Mouse (Mus musculus): ENCODE data around the gene Plg.

Plg gene

DNA sequence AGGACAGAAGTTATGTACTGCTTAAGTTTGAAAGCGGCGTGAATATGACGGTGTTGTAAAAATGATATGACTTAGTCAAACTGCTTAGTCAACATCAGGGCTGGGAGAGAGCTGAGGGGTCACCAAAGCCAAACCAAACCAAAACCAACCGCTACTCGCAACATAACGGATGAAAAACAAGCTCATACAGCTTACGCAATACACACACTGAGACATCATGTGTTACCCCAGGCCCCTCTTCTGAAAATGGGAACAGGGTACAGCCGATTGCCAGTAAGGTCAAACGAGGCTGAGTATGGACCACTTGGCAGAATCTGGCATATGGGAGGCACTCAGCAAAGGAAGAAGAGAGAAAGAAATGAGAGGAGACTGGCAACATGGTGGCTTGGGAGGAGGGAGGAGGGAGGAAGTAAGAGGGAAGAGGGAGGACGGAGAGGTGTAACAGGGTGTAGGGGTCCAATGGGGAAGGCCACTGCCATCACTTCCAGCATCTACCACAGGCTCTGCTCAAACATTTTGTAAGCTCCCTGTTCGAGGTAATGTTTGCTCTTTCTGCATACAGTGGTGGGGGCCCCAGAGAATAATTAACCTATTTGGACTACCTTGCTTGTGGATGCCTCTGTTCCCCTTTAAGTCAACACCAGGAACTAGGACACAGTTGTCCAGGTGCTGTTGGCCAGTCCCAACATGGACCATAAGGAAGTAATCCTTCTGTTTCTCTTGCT lies at the start of gene Plg:
TSS of gene Plg (plus strand) at position 628 of the 725 bp plus-strand sequence.
- peak; percentile 39 for DNase-seq (ENCODE audit: low read depth)

DNA sequence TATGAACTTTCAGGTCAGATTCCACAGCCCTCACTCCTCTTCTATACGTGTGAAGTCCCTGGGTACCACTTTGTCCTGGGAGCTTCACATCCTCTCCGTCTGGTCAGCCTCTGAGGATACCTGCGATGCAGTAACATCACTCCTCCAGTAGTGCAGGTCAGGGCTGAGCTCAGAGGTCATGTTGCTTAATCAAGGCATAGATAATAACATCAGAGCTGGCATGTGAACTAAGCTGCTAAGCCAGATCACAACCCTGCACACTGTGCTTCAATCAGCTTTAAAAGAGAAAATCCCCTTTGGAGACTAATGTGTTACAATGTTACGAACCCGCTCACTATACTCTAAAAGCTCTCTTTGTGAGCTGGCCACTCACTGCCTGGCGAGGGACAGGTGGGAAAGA lies 43.3 kb upstream of the Plg start:
- no peak for DNase-seq (ENCODE audit: low read depth)

DNA sequence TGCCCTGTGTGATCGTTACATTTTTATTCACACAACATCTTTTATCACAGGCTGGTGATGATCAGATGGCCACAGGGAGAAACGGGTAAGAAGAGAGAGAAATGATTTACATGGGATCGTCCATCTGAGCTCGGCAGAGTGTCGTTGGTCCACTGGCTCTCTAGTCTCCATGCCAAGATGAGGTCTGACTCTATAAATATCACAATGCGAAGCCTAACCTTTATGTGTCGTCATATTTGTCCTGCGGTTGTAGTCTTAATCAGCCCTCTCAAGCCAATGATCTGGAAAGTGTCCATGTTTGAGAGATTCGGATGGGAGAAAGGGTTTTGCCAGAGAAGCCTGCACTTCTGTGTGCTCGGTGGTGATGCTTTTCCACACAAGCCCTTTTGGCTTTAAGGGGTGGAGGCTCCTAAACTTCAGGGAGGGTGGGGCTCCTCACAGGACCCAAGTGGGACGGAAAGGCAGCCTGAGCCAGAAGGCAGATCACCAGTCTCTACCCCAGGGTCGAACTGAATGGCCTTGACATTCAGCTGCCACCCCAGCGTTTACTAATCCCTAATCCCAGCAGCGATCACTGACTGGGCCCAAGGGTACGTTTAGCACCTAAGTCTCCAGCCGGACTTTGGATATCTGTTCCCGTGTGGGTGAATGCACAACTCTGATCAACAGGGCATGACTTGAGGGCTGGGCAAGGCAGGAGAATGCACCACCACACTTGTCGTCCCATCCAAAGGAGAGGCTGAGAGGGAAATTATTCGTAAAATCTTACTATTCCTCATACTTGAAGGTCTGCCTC lies 42.1 kb upstream of the Plg start:
- no peak for DNase-seq (ENCODE audit: low read depth)

DNA sequence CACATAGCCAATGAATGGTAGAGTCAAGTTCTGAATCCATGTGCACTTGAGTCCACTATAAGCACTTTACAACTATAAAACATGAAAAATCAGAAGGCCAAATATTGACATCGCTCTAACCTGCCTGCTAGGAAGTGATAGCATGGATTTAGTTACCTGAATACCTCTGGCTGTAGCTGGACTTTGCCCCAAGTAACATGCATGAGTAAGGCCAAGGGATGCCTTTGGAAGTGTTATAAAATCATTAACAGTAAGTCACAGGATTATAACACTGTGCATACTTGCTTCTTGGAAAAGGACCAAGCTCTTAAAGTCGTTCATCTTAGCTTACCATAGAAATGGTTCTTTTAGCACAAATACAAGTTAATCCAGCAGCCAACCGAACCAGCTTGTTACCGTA lies 41.3 kb upstream of the Plg start:
- no peak for DNase-seq (ENCODE audit: low read depth)

DNA sequence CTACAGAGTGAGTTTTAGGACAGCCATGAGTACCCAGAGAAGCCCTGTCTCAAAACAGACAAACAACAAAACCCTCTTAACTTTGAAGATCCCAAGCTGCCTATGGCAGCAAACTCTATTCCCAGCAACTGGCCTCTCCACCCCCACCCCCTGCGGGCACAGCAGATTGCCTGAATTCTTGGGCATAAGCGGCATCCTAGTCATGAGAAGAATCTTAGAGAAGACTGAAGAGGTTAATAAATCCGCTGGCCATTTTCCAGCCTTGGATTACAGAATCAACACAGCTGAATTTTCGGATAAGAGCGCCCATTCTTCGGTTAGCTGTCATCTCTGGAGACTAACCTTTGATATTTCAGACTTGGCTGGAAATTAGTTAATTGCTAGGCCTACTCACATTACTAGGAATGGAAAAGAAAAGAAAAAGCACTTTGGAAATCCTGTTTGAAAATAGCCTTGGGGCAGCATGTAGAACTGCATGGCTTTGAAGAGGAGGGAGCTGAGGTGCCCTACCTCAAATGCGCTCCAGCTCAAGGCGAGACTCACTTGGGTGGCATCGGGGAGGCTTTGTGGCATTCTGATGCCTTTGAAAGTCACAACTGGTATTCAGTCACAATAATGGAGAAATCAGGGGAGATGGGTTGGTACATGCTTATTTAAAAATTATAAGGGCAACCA lies 34.6 kb upstream of the Plg start:
- no peak for DNase-seq (ENCODE audit: low read depth)

DNA sequence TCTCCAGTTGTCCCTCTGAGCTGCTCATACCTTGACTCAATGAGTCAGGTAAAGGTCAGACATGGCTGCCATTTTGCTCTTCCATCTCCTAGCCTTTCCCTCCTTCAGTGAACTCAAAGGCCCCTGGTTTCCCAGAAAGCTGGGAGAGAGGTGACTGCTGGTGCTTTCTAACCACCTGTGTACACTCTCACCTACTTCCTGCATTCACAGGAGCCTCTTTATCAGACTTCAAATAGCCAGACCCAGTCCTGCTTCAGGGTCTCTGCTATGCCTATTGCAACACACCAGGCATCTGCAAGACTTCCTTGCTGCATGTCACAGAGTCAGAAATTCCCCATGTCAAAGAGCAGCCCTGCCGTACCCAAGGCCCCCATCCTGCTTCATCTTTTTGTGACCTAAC lies 30.9 kb upstream of the Plg start:
- no peak for DNase-seq (ENCODE audit: low read depth)

DNA sequence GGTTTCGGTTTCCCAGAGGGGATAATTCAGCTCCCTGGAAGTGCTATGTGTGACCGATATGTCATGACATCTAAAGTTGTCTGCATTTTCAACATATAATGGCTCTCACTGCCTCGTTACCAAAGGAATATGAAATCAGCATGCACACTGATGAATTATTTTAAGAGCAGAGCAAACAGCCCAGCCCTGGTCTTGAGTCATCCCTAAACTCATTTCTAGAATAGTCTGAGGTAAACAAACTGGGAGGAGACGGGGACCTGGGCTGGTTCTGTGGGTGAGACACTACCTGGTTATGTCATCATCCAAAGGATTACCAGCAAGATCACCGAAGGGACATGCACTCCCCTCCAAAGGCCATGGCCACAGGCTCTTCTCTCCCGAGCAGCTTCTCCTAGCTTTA lies 26.8 kb upstream of the Plg start:
- DNase-seq (ENCODE audit: low read depth), result no peak

DNA sequence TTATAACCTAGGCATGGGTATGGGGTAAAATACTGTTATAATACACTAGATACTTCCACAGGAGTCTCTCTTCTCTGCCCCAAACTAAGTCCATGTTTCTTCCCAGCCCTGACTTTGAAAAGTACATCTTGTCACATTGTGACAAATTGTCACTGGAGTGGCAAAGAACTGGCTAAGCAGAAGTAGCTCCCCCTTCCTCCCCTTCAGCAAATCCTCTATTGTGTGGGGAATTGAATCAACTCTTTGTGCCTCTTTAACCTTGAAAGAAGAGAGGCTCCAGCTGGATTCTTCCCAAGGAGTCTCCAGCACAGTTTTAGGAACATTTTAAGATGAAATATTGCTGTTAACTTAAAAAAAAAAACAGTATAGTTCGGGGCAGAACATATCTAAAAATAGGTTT lies 25.6 kb upstream of the Plg start:
- no peak for DNase-seq (ENCODE audit: low read depth)

DNA sequence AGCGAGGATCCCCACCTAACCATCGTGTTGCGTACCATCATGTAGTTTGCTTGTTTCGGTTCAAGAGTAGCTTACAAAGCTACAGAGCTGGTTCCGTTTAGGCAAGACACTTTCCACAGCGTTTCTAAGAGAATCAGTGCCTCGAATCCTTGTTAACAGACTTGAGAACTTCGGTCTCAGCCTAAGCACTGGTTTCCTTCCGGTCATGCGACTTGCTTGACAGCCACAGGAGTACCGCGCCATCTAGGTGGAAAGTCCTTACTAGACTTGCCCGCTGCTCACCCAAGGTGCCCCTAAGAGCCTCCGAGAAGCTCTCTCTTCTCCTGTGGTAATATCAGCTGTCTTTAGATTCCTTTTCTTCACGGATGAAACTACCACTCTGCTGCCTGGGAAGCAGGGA lies 18.5 kb upstream of the Plg start:
- DNase-seq (ENCODE audit: low read depth), result no peak

DNA sequence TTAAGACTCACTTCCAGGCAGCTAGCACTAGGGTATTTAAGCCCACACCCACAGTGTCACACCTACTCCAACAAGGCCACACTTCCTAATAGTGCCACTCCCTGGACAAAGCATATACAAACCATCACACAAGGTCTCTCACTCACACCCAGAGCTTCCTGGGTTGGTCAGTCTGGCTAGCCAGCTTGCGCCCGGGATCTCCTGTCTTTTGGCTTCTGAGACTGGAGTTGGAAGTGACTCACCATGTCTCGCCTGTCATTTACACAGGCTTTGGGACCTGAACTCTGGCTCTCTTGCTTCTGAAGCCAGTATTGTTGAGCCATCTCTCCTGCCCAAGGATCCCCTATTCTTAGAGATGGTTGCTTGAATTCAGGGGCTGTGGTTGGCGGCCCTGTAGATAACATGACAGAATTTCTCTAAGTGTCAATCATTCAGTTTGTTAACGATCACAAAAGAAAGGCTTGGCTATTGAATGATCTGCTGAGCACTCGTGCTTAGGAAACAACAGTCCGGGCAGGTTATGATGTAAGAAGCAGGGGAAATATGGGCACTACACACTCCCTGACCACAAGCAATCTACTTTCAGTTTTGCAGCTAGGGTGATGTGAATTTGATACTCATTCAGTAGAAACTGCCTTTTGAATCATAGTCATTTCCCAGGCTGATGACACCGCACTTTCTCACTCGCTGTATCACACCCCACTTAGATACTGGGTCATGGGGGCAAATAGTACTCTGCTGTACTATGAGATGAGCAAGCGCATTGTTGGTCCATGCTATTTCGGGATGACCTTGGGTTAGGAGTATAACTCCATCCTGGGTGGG lies 14.6 kb upstream of the Plg start:
- peak; percentile 90 for DNase-seq (ENCODE audit: low read depth)

DNA sequence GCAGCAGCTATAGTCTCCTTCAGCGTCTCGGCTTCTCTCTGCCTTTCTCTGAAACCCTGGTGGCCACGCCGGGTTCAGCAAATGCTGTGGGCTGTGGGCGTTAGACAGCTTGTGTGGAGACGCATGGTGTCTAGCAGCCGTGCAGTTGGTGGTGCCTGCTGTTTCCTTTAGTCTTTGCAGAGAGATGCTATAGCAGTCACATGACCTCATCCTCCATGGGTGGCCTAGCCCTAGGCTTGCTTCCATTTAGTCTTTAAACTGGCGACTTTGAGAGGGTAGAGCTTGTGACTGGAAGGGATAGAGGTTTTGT lies 14.0 kb upstream of the Plg start:
- DNase-seq (ENCODE audit: low read depth), result no peak

DNA sequence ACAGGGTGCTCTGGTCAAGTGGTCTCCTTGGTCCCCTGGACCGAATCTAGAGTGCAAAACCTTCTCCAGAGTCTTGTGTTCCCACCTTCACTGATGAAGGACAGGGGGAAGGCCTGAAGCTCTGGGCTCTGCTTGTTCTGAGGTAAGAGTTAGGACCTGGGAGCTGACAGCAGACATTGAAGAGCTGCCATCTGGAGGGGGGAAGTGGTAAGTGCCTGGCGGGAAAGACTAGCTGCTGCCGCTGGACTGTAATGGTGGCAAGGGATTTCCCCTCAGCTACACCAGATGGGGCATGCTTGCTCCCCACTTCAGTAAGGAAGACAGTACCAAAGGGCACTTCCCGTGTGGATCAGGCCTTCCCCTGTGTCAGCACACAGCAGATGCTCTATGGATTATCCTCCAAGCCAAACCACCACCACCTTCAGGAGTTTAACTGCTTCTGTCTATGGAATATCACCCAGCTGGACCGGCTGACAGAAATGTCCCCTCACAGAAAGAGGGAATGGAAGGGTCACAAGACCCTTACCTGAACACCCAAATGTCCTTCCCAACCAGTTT lies 11.0 kb upstream of the Plg start:
- DNase-seq (ENCODE audit: low read depth), result peak; percentile 80

DNA sequence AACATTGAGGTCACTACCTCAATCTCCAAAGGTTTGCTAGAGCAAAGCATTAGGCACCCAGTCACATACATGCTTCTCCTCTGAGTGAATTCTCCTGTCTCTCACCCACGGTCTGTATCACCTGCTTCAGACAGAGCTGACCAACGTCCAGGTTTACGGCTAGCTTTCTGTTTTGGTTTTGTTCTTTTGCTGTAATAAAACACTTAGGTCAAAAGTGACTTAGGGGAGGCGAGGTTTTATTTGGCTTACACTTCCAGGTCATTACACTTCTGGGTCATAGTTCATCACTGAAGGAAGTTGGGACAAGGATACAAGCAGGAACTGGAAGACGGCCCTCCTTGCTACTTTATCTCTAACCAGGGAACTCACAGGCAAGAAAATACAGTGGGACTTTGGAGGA lies 9.0 kb upstream of the Plg start:
- DNase-seq (ENCODE audit: low read depth), result no peak

DNA sequence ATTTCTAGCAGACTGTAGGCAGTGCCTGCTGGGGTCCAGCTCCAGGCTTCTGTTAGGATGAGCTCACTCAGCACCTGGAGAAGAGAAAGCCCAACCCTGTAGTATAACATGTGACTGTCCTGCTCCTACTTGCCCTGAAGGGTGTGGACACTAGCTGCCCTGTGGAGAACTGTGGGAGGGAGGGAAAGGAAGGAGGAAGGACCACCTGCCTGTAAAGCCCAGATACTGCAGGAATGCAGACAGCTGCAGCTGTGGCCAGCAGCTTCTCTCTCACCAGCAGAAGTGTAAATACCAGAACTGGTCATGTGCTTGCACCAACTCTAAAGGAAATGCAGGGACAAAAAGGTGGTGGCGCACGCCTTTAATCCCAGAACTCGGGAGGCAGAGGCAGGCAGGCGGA lies 8.1 kb upstream of the Plg start:
- DNase-seq (ENCODE audit: low read depth), result no peak

DNA sequence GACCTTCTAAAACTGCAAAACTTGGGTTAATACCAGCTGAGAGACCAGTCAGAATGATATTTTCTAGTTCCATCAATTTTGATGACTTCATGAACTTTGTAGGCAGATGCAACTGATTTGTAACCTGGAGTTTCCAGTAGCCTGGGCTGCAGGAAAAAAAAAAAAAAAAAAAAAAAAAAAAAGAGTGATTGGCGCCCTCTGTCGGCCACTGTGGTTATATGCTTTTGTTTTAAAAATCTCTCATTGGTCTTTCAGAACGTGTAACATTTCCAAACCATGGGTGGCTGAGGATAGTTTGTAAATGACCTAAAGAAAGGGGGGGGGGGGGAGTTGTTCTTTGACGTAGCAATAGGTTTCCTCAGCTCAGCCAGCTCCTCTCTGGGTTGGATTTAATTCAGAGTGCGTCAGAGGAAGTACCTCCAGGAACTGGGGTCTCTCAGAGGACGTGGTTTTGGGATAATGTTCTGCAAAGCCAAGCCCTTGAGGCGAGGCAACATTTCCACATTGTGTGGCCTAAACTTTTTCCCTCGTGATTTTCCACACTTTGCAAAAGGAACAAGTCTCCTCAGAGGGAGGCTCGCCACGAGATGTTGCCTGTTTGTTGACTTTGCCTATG lies 7.0 kb upstream of the Plg start:
- DNase-seq (ENCODE audit: low read depth), result peak; percentile 75

DNA sequence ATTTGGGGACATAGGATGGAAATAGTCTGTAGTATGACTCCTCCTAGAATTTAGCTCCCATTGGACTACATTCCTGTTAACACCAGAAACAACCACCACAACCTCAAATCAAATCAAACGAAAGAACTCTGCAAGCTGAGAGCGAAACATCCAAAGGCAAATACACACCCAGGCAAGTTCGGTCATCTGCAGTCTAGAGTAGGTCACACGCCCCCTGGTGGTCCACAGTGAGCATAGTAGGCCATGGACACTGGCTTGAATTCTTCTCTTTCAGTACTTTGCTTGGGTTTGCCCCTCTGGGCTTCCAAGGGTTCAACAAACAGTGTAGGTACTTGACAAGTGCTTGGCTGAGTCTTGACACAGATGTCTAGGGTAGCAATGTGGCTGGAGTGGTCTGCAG lies 6.4 kb upstream of the Plg start:
- peak; percentile 84 for DNase-seq (ENCODE audit: low read depth)

DNA sequence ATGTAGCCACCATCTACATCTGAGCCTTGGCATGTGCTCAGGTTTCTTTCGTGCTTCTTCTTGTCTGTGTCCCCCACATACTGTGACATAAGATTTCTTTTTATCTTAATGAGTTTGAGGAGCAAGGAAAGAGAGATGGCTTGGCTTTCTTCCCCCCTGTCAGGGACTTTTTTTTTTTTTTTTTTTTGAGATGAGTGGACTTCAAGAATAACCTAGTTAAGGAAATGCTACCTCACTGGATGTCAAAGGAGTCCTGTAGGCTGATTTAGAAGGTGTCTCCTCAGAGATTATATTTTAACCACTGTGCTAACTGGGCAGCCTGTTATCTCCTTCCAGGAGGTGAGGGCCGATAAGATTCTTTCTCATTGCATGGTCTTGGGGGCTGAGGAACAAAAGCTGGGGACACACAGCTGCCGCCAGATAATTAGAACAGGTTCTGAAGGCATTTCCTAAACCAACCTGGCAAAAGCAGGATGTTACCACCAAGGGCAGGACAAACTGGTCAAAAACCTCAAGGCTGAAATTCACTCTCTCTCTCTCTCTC lies 4.7 kb upstream of the Plg start:
- no peak for DNase-seq (ENCODE audit: low read depth)

DNA sequence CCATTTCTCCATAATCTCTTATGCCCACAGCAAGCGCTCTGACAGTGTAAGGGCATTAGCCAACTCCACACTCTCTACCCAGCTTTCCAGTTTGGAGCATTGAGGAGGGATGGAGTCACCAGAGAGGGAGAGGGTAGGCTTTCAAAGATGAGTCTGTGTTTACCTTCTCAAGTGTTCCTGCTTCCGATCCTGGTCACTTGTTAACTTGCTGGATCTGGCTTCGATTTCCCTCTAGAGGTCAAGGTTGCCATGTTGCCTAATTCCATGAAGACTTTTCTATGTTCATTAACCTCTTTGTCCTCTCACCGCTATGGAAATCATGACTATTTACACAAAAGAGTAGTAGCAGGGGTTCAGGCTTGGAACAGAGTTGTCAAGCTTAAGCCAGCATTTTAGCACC lies 1.9 kb downstream of the Plg start:
- no peak for DNase-seq (ENCODE audit: low read depth)

DNA sequence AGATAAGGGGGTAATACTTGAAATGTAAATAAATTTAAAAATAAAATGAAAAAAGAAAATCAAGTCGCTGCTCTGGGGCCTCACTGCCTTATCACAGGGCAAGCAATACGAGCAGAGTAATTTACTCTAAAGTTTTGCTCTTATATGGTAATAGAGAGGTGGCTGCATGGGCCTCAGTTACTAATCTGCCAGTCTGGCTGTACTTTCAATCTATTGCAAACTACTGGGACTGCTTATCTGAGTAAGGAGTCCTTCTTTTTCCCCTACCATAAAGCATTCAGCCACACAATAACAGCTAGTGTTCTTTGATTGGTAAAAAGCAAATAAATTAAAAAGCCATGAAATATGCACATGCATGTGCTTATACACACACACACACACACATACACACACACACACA lies 3.2 kb downstream of the Plg start:
- no peak for DNase-seq (ENCODE audit: low read depth)

DNA sequence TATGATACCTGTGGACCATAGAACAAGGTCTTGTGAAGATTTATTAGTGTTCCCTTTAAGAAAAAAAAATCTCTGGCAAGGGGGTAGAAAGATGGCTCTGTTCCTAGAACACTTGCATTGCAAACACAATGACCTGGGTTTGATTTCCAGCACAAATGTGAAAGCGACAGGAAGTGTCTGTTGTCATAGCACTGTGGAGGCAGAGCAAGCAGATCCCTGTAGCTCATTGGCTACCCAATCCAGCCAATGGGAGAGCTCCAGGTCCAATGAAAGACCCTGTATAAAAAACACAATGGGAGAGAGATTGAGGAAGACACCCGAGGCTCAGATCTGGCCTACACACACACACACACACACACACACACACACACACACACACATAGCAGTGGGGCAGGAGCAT lies 4.1 kb downstream of the Plg start:
- no peak for DNase-seq (ENCODE audit: low read depth)

DNA sequence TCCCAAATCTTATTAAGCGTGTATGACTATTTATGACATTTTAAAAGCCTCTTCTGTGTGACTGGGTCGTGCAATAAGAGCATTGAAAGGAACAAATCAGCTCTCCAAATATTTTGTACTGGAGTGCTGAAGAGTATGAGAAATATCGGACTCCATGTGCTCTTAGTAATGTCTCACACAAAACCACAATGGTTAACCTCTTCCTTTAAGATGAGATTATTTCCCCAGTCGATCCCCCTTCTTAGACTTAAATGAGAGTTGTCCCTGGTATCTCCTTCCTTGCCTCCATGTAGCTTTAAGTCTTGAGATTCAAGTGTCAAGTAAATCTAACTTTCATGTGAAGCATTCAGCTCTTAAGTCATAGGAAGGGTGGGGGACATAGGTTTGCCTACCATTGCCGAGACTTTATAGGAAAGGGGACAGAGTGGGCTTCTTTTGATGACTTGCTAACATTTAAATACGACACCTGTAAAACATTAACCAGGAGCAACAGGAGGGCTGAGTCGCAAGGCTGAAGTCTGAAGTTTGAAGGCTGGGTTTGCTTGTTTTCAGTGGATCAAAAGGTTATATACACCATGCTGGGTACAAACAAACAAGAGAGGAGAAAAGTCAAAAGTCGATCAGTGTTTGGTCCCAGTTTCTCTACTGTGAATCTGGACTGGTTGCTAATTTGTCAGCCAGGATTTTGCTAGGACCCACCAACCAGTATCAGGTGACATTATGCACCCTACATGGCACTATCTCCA lies 6.8 kb downstream of the Plg start:
- peak; percentile 82 for DNase-seq (ENCODE audit: low read depth)

Data from 416B (cell line).